Mouse (Mus musculus) MEL (cell line): ENCODE measurements around the gene Creld2. TPM values are rescaled to one million over a fixed set of nuclear protein-coding genes. Genes with fewer than 3 reads are reported as not detected.

ENCODE experiments used
- DNase-seq: peaks from one replicate; pipeline ENCODE4 v3.0.0; 2011; ENCODE audit warnings: low read depth, low spot score
- H3K27ac ChIP-seq: 2 replicates; pipeline ENCODE4 v1.5.1; 2012; ENCODE audit warnings: low read depth, mild to moderate bottlenecking, control low read depth, low read length, moderate library complexity; ENCODE audit not compliant: control insufficient read depth
- H3K27me3 ChIP-seq, 2 experiments: fragments of 150-350 bp in 1 of 2; sonication (generic) in 1 of 2; 2 replicates each; pipeline ENCODE4 v1.6.1; 2012; ENCODE audit warnings: low read length in 2 of 2, mild to moderate bottlenecking in 2 of 2, improper control_type of control experiment in 1 of 2, moderate library complexity in 1 of 2; ENCODE audit not compliant: insufficient read depth in 2 of 2, control insufficient read depth in 1 of 2
- H3K36me3 ChIP-seq, 2 experiments: 2 replicates each; pipeline ENCODE4 v1.6.1; 2012 to 2014; ENCODE audit warnings: low read length in 2 of 2, improper control_type of control experiment in 1 of 2, inconsistent platforms in 1 of 2, mild to moderate bottlenecking in 1 of 2; ENCODE audit not compliant: insufficient read depth in 2 of 2, control insufficient read depth in 1 of 2
- H3K4me1 ChIP-seq, 2 experiments: fragments of 150-350 bp in 1 of 2; sonication (generic) in 1 of 2; 2 replicates each; pipeline ENCODE4 v1.6.1; 2012; ENCODE audit warnings: low read length in 2 of 2, improper control_type of control experiment in 1 of 2, mild to moderate bottlenecking in 1 of 2; ENCODE audit not compliant: insufficient read depth in 2 of 2, control insufficient read depth in 1 of 2
- H3K4me3 ChIP-seq, 2 experiments: fragments of 150-350 bp in 1 of 2; sonication (generic) in 1 of 2; 2 replicates each; pipeline ENCODE4 v1.5.1; 2012; ENCODE audit warnings: low read depth in 2 of 2, low read length in 2 of 2, mild to moderate bottlenecking in 2 of 2, moderate library complexity in 2 of 2, control low read depth in 1 of 2, improper control_type of control experiment in 1 of 2; ENCODE audit not compliant: control insufficient read depth in 1 of 2, insufficient read depth in 1 of 2
- H3K79me2 ChIP-seq: 2 replicates; pipeline ENCODE4 v1.6.1; 2012; ENCODE audit warnings: mild to moderate bottlenecking, low read length, moderate library complexity; ENCODE audit not compliant: control insufficient read depth, poor library complexity, insufficient read depth
- H3K9ac ChIP-seq: 2 replicates; pipeline ENCODE4 v1.6.1; 2012; ENCODE audit warnings: low read depth, mild to moderate bottlenecking, control low read depth, low read length, moderate library complexity; ENCODE audit not compliant: control insufficient read depth, poor library complexity, severe bottlenecking
- H3K9me3 ChIP-seq: fragments of 150-350 bp; sonication (generic); replicated peaks from 2 replicates; pipeline ENCODE4 v1.6.1; 2012; ENCODE audit warnings: mild to moderate bottlenecking, low read length, improper control_type of control experiment, moderate library complexity; ENCODE audit not compliant: insufficient read depth
- CTCF ChIP-seq, 3 experiments: IDR thresholded peaks in 2 of 3; conservative IDR thresholded peaks in 1 of 3; 2 replicates each; pipeline ENCODE4 v1.5.1; 2011 to 2012; ENCODE audit warnings: low read length in 3 of 3, low read depth in 2 of 3, mild to moderate bottlenecking in 2 of 3, improper control_type of control experiment in 1 of 3, inconsistent platforms in 1 of 3, mixed read lengths in 1 of 3, moderate library complexity in 1 of 3; ENCODE audit not compliant: control insufficient read depth in 1 of 3, insufficient read depth in 1 of 3, poor library complexity in 1 of 3, severe bottlenecking in 1 of 3
- ELF1 ChIP-seq: IDR thresholded peaks from 2 replicates; pipeline ENCODE4 v1.6.1; 2014; ENCODE audit warnings: low read depth, mild to moderate bottlenecking, inconsistent platforms, low read length, improper control_type of control experiment, moderate library complexity
- EP300 ChIP-seq, 2 experiments: IDR thresholded peaks; 2 replicates each; pipeline ENCODE4 v1.6.1; 2011; ENCODE audit warnings: improper control_type of control experiment in 2 of 2, low read length in 2 of 2, low read depth in 1 of 2, mild to moderate bottlenecking in 1 of 2
- GATA1 ChIP-seq: IDR thresholded peaks from 2 replicates; pipeline ENCODE4 v1.6.1; 2011; ENCODE audit warnings: low read depth, low read length, improper control_type of control experiment
- MAX ChIP-seq: IDR thresholded peaks from 2 replicates; pipeline ENCODE4 v1.6.1; 2011; ENCODE audit warnings: low read length, improper control_type of control experiment
- NRF1 ChIP-seq: IDR thresholded peaks from 2 replicates; pipeline ENCODE4 v1.6.1; 2014; ENCODE audit warnings: low read depth, mild to moderate bottlenecking, inconsistent platforms, low read length, improper control_type of control experiment, moderate library complexity; ENCODE audit not compliant: poor library complexity, insufficient read depth, severe bottlenecking
- POLR2A ChIP-seq, 2 experiments: IDR thresholded peaks; 2 replicates each; pipeline ENCODE4 v1.6.1; 2011 to 2012; ENCODE audit warnings: low read length in 2 of 2, mild to moderate bottlenecking in 2 of 2, control low read depth in 1 of 2, improper control_type of control experiment in 1 of 2, low read depth in 1 of 2, moderate library complexity in 1 of 2; ENCODE audit not compliant: control insufficient read depth in 1 of 2, insufficient read depth in 1 of 2, poor library complexity in 1 of 2
- TAL1 ChIP-seq: IDR thresholded peaks from 2 replicates; pipeline ENCODE4 v1.6.1; 2012; ENCODE audit warnings: mild to moderate bottlenecking, inconsistent platforms, low read length, moderate library complexity, mixed read lengths
- UBTF ChIP-seq: IDR thresholded peaks from 2 replicates; pipeline ENCODE4 v1.6.1; 2012; ENCODE audit warnings: low read depth, mild to moderate bottlenecking, inconsistent platforms, low read length, improper control_type of control experiment, moderate library complexity, borderline replicate concordance; ENCODE audit not compliant: insufficient read depth
- USF1 ChIP-seq: IDR thresholded peaks from 2 replicates; pipeline ENCODE4 v1.6.1; 2014; ENCODE audit warnings: low read depth, mild to moderate bottlenecking, inconsistent platforms, low read length, improper control_type of control experiment, moderate library complexity
- ZKSCAN1 ChIP-seq: IDR thresholded peaks from 2 replicates; pipeline ENCODE4 v1.6.1; 2012; ENCODE audit warnings: low read depth, mild to moderate bottlenecking, inconsistent platforms, low read length, improper control_type of control experiment, moderate library complexity
- ZNF384 ChIP-seq: IDR thresholded peaks from 2 replicates; pipeline ENCODE4 v1.6.1; 2012; ENCODE audit warnings: low read depth, mild to moderate bottlenecking, inconsistent platforms, low read length, improper control_type of control experiment
- polyA plus RNA-seq, 2 experiments: library from polyadenylated mRNA; stranded (reverse) in 1 of 2; unstranded in 1 of 2; fragments of >175 nt in 1 of 2; fragments of >200 nt in 1 of 2; gene quantifications; 2 replicates each; pipeline versions ENCODE4 v1.2.1 to v1.2.4; 2012; ENCODE audit warnings: low replicate concordance in 2 of 2, low read depth in 1 of 2; ENCODE audit not compliant: insufficient read length in 2 of 2, insufficient read depth in 1 of 2, missing spikeins in 1 of 2
- total RNA-seq: library from RNA; depleted of rRNA; stranded (reverse); fragments of 300-350 nt; gene quantifications from 2 replicates; pipeline ENCODE4 v1.2.3, GENCODE M21; 2012

The Creld2 gene
- total and polyA plus RNA-seq, 3 experiments: 118 to 188 TPM; not detected in 1

GRCm38 (mm10) chr15:88830696-88831095 lies 11.2 kb downstream of the Creld2 start:
- no peak overlapping the region for H3K9ac ChIP-seq
- no peak for DNase-seq
- H3K27ac ChIP-seq: no peak overlapping the region
- H3K79me2 ChIP-seq: no peaks in the 10 kb centered on the region
- H3K4me3 ChIP-seq: no peak overlapping the region
- no peaks in the 10 kb centered on the region for H3K9me3 ChIP-seq
- H3K36me3 ChIP-seq: no peaks in the 10 kb centered on the region
- no peaks in the 10 kb centered on the region for H3K4me1 ChIP-seq
- no peaks in the 10 kb centered on the region for H3K27me3 ChIP-seq
- TF ChIP-seq TAL1 (no peak), CTCF (IDR thresholded peaks at IDR 0.05 in 2 of 3, conservative IDR thresholded peaks at IDR 0.05 in 1 of 3; ENCODE audit: control insufficient read depth in 1 of 3, insufficient read depth in 1 of 3, low read depth in 2 of 3, low read length in 3 of 3, poor library complexity in 1 of 3, severe bottlenecking in 1 of 3) (no peak)

GRCm38 (mm10) chr15:88831482-88831881 lies 12.0 kb downstream of the Creld2 start:
- no peaks in the 10 kb centered on the region for H3K27me3 ChIP-seq
- H3K9me3 ChIP-seq: no peaks in the 10 kb centered on the region
- DNase-seq: no peak

GRCm38 (mm10) chr15:88832536-88832935 lies 13.1 kb downstream of the Creld2 start:
- H3K9ac ChIP-seq: no peak overlapping the region
- no peak for DNase-seq
- TF ChIP-seq NRF1 (no peak), ZKSCAN1 (no peak), EP300 (IDR thresholded peaks at IDR 0.05; ENCODE audit: low read depth in 1 of 2, low read length in 2 of 2) (no peak), ZNF384 (no peak), UBTF (no peak), MAX (no peak), USF1 (no peak), GATA1 (no peak), ELF1 (no peak)
- H3K36me3 ChIP-seq: no peaks in the 10 kb centered on the region
- no peaks in the 10 kb centered on the region; the same call in 1 of the 2 replicates for H3K79me2 ChIP-seq
- H3K4me1 ChIP-seq: no peaks in the 10 kb centered on the region
- H3K9me3 ChIP-seq: no peaks in the 10 kb centered on the region
- no peak overlapping the region for H3K27ac ChIP-seq
- no peak overlapping the region for H3K4me3 ChIP-seq
- H3K27me3 ChIP-seq: no peaks in the 10 kb centered on the region

More at GRCm38 (mm10) chr15:88831482-88831881, 12.0 kb downstream of the Creld2 start:
- no peak for TF ChIP-seq POLR2A (IDR thresholded peaks at IDR 0.05; ENCODE audit: control insufficient read depth in 1 of 2, insufficient read depth in 1 of 2, low read depth in 1 of 2, low read length in 2 of 2, poor library complexity in 1 of 2)
- H3K27ac ChIP-seq: no peak overlapping the region
- H3K79me2 ChIP-seq: no peaks in the 10 kb centered on the region
- H3K9ac ChIP-seq: no peak overlapping the region
- no peak overlapping the region for H3K4me3 ChIP-seq
- no peaks in the 10 kb centered on the region for H3K36me3 ChIP-seq
- H3K4me1 ChIP-seq: no peaks in the 10 kb centered on the region
